Mouse (Mus musculus) C2C12 (cell line): ENCODE data around the gene Specc1. TPM values are rescaled to one million over a fixed set of nuclear protein-coding genes. Genes with fewer than 3 reads are reported as not detected.

Source experiments
- H3K27me3 ChIP-seq: one replicate; pipeline ENCODE4 v1.6.1; 2011; ENCODE audit not compliant: control insufficient read depth, insufficient read depth, insufficient read length
- H3K36me3 ChIP-seq: one replicate; pipeline ENCODE4 v1.6.1; 2011; ENCODE audit not compliant: control insufficient read depth, insufficient read depth
- H3K4me3 ChIP-seq: one replicate; pipeline ENCODE4 v1.5.1; 2011; ENCODE audit warnings: mild to moderate bottlenecking, control low read depth; ENCODE audit not compliant: poor library complexity, insufficient read depth, severe bottlenecking
- H3K79me2 ChIP-seq: one replicate; pipeline ENCODE4 v1.6.1; 2011; ENCODE audit not compliant: control insufficient read depth, insufficient read depth
- H3K79me3 ChIP-seq: one replicate; pipeline ENCODE4 v1.6.1; 2011; ENCODE audit warnings: low read depth, control low read depth
- H3ac ChIP-seq: one replicate; pipeline ENCODE3; 2011; ENCODE audit warnings: low read depth; ENCODE audit not compliant: control insufficient read depth, insufficient read length
- CEBPB ChIP-seq: IDR thresholded peaks from one replicate; pipeline ENCODE4 v1.6.1; 2011; ENCODE audit warnings: low read depth, mild to moderate bottlenecking, control low read depth, moderate library complexity
- CTCF ChIP-seq: IDR thresholded peaks from one replicate; pipeline ENCODE4 v1.5.1; 2011; ENCODE audit not compliant: control insufficient read depth, insufficient read depth, insufficient read length
- FOSL1 ChIP-seq: IDR thresholded peaks from one replicate; pipeline ENCODE4 v1.8.0; 2011; ENCODE audit warnings: mild to moderate bottlenecking, low read length; ENCODE audit not compliant: poor library complexity, insufficient read depth, severe bottlenecking
- MAX ChIP-seq: IDR thresholded peaks from one replicate; pipeline ENCODE4 v1.6.1; 2011; ENCODE audit warnings: mild to moderate bottlenecking, control low read depth
- MYOD1 ChIP-seq: IDR thresholded peaks from one replicate; pipeline ENCODE4 v1.6.1; 2011; ENCODE audit warnings: low read depth; ENCODE audit not compliant: control insufficient read depth, insufficient read length
- MYOG ChIP-seq: IDR thresholded peaks from one replicate; pipeline ENCODE4 v1.6.1; 2011; ENCODE audit not compliant: control insufficient read depth, insufficient read length; ENCODE audit errors: extremely low read depth
- USF1 ChIP-seq: IDR thresholded peaks from one replicate; pipeline ENCODE4 v1.6.1; 2011; ENCODE audit warnings: low read depth, mild to moderate bottlenecking, control low read depth, moderate library complexity
- polyA plus RNA-seq: library from polyadenylated mRNA; unstranded; fragments of >200 nt; fragmentation: generic; extraction: Trizol; gene quantifications from one replicate; pipeline ENCODE4 v1.2.1, GENCODE M21; 2012; ENCODE audit warnings: missing spikeins

The Specc1 gene
- polyA plus RNA-seq, 1 experiment = 59.2 TPM

- Histone ChIP-seq H3K79me3 (no peaks in the 10 kb centered on the region), H3K27me3 (no peaks in the 10 kb centered on the region), H3K4me3 (no peak overlapping the region), H3K36me3 (no peaks in the 10 kb centered on the region), H3K79me2 (no peaks in the 10 kb centered on the region), H3ac (no peak overlapping the region)
- TF ChIP-seq USF1 (no peak), MAX (no peak), MYOG (no peak), CTCF (no peak), FOSL1 (no peak), MYOD1 (no peak), CEBPB (no peak)
Measured at GRCm38 (mm10) chr11:62064565-62064964, 108.0 kb downstream of the Specc1 start.

- Histone ChIP-seq H3K79me3 (no peaks in the 10 kb centered on the region), H3K27me3 (no peaks in the 10 kb centered on the region), H3ac (no peak overlapping the region), H3K36me3 (no peaks in the 10 kb centered on the region), H3K4me3 (no peak overlapping the region), H3K79me2 (no peaks in the 10 kb centered on the region)
- no peak for TF ChIP-seq MAX
- TF ChIP-seq MYOG = no peak
- TF ChIP-seq MYOD1 = no peak
- no peak for TF ChIP-seq CEBPB
- TF ChIP-seq FOSL1 = no peak
- no peak for TF ChIP-seq CTCF
- TF ChIP-seq USF1 = no peak
Measured at GRCm38 (mm10) chr11:62065655-62066054, 109.1 kb downstream of the Specc1 start.

GRCm38 (mm10) chr11:62069554-62069953, 113.0 kb downstream of the Specc1 start:
- TF ChIP-seq MYOD1 (no peak), CTCF (no peak), MAX (no peak), FOSL1 (no peak), USF1 (no peak), CEBPB (no peak), MYOG (no peak)
- no peak overlapping the region for H3ac ChIP-seq
- H3K79me2 ChIP-seq = no peaks in the 10 kb centered on the region
- H3K79me3 ChIP-seq = no peaks in the 10 kb centered on the region
- H3K27me3 ChIP-seq = no peaks in the 10 kb centered on the region
- no peaks in the 10 kb centered on the region for H3K36me3 ChIP-seq
- no peak overlapping the region for H3K4me3 ChIP-seq

- no peak for TF ChIP-seq CTCF
- TF ChIP-seq MYOD1 = no peak
- TF ChIP-seq CEBPB = no peak
- no peak for TF ChIP-seq MAX
- TF ChIP-seq FOSL1 = no peak
- TF ChIP-seq USF1 = no peak
- TF ChIP-seq MYOG = no peak
- no peaks in the 10 kb centered on the region for H3K36me3 ChIP-seq
- H3K27me3 ChIP-seq = no peaks in the 10 kb centered on the region
- no peaks in the 10 kb centered on the region for H3K79me3 ChIP-seq
- no peak overlapping the region for H3K4me3 ChIP-seq
- H3ac ChIP-seq = no peak overlapping the region
- H3K79me2 ChIP-seq = no peaks in the 10 kb centered on the region
Measured at GRCm38 (mm10) chr11:62070206-62070605, 113.6 kb downstream of the Specc1 start.

GRCm38 (mm10) chr11:62072406-62072805, 115.8 kb downstream of the Specc1 start:
- Histone ChIP-seq H3ac (no peak overlapping the region), H3K36me3 (no peaks in the 10 kb centered on the region), H3K79me2 (peaks cover 16% of the 10 kb centered on the region), H3K4me3 (no peak overlapping the region), H3K79me3 (peaks cover 7% of the 10 kb centered on the region), H3K27me3 (no peaks in the 10 kb centered on the region)
- TF ChIP-seq MAX (no peak), MYOG (no peak), USF1 (no peak), CEBPB (no peak), MYOD1 (no peak), FOSL1 (no peak), CTCF (no peak)

- H3ac ChIP-seq = no peak overlapping the region
- H3K36me3 ChIP-seq = no peaks in the 10 kb centered on the region
- no peaks in the 10 kb centered on the region for H3K27me3 ChIP-seq
- H3K4me3 ChIP-seq = no peak overlapping the region
- H3K79me3 ChIP-seq = peaks cover 20% of the 10 kb centered on the region
- TF ChIP-seq MYOD1 = no peak
- TF ChIP-seq USF1 = no peak
- H3K79me2 ChIP-seq = peaks cover 28% of the 10 kb centered on the region
Measured at GRCm38 (mm10) chr11:62073575-62074140, 117.1 kb downstream of the Specc1 start.
